Mouse (Mus musculus): ENCODE results near the gene Vsx1.

DNA sequence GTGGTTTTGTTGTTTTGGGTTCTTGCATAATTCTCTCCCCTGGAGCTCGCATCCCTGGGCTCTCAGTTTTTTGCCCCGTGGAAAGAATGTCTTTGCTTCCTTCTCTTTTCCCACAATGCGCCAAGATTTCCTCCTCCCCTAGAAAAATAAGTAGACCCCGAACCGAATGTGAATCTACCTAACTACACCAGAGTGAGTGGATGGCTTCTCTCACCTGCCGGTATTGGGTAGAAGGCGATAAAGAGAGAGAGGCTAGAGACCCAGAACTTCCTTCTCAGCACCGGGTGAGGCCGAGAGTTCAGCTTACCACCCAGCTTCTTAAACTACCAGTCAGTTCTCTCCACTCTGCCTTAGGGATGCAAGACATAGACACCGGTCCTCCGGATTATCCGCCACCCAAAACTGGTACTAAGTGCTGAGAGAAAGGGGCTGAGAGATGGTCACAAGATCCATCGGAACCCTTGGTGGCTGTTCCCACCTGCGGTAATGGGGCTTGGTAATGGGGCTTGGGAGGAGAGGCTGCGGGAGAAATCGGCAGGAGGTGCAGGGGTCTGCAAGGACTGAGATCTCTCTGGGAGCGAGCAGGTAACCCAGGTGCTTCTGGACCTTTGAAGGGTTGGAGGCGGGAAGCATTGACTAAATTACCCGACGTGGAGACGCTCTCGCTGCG is 1.2 kb downstream of the Vsx1 start:
- TF ChIP-seq POLR2A (IDR thresholded peaks at IDR 0.05; ENCODE audit: insufficient read depth, low read depth, low read length) (no peak), EP300 (IDR thresholded peaks at IDR 0.05; ENCODE audit: insufficient read depth, low read depth, low read length) (no peak), CTCF (IDR thresholded peaks at IDR 0.05) (no peak)

All from heart, adult 2 months (tissue).